Mouse (Mus musculus): Measurements from ENCODE around the gene Dcaf11.

The Dcaf11 gene

GRCm38 (mm10) chr14:55584303-55584701 lies 24.5 kb downstream of the Dcaf11 start:
- DNase-seq (ENCODE audit: low spot score in 2 of 2): no peak

GRCm38 (mm10) chr14:55584702-55585565 lies 25.1 kb downstream of the Dcaf11 start, which contains the start of gene Emc9:
Gene Emc9 (minus strand): TSS chr14:55585302.
- peak; percentile 68 to 84 for DNase-seq (ENCODE audit: low spot score in 2 of 2)

- DNase-seq (ENCODE audit: low spot score in 2 of 2): no peak
These were observed 25.8 kb downstream of the Dcaf11 start for GRCm38 (mm10) chr14:55585566-55585960.

GRCm38 (mm10) chr14:55586149-55586548 lies 26.3 kb downstream of the Dcaf11 start:
- no peak for DNase-seq (ENCODE audit: low spot score in 2 of 2)

- no peak for DNase-seq (ENCODE audit: low spot score in 2 of 2)
These were observed 29.5 kb downstream of the Dcaf11 start for GRCm38 (mm10) chr14:55589271-55589670.

- no peak for DNase-seq (ENCODE audit: low spot score in 2 of 2)
These were observed 30.1 kb downstream of the Dcaf11 start for GRCm38 (mm10) chr14:55589771-55590448.

- peak; percentile 90 to 95 for DNase-seq (ENCODE audit: low spot score in 2 of 2)
These were observed 31.0 kb downstream of the Dcaf11 start, which contains the start of gene Psme2 for GRCm38 (mm10) chr14:55590748-55591330. Gene Psme2 (minus strand): TSS chr14:55591113.

GRCm38 (mm10) chr14:55591331-55591891 lies 31.6 kb downstream of the Dcaf11 start, which contains the start of gene Rnf31:
Gene Rnf31 (plus strand): TSS chr14:55591708.
- peak; percentile 88 to 96 for DNase-seq (ENCODE audit: low spot score in 2 of 2)

- no peak for DNase-seq (ENCODE audit: low spot score in 2 of 2)
These were observed 32.4 kb downstream of the Dcaf11 start for GRCm38 (mm10) chr14:55592226-55592625.

GRCm38 (mm10) chr14:55596036-55596690 lies 36.4 kb downstream of the Dcaf11 start:
- DNase-seq (ENCODE audit: low spot score in 2 of 2): no peak

GRCm38 (mm10) chr14:55598521-55599390 lies 39.0 kb downstream of the Dcaf11 start:
- no peak for DNase-seq (ENCODE audit: low spot score in 2 of 2)

GRCm38 (mm10) chr14:55603271-55603632 lies 43.4 kb downstream of the Dcaf11 start, which contains the start of gene Irf9:
Gene Irf9 (plus strand): TSS chr14:55603571.
- no peak for DNase-seq (ENCODE audit: low spot score in 2 of 2)

GRCm38 (mm10) chr14:55603633-55604576 lies 44.1 kb downstream of the Dcaf11 start:
- peak; percentile 86 to 92 for DNase-seq (ENCODE audit: low spot score in 2 of 2)

- DNase-seq (ENCODE audit: low spot score in 2 of 2): no peak
These were observed 45.0 kb downstream of the Dcaf11 start for GRCm38 (mm10) chr14:55604823-55605222.

- no peak for DNase-seq (ENCODE audit: low spot score in 2 of 2)
These were observed 46.1 kb downstream of the Dcaf11 start for GRCm38 (mm10) chr14:55605743-55606459.

GRCm38 (mm10) chr14:55608339-55608738 lies 48.5 kb downstream of the Dcaf11 start:
- DNase-seq (ENCODE audit: low spot score in 2 of 2): no peak

GRCm38 (mm10) chr14:55613346-55613745 lies 53.5 kb downstream of the Dcaf11 start:
- DNase-seq (ENCODE audit: low spot score in 2 of 2): no peak

GRCm38 (mm10) chr14:55614565-55615178 lies 54.9 kb downstream of the Dcaf11 start:
- no peak for DNase-seq (ENCODE audit: low spot score in 2 of 2)
